Mouse (Mus musculus) kidney, adult 8-10 months (tissue): ENCODE results near the gene Nudt22.

Experiments
- DNase-seq, 2 experiments: peaks; one replicate each; pipeline ENCODE4 v3.0.0; 2022

Nudt22 gene

GRCm38 (mm10) chr19:6996006-6996405, at the start of gene Nudt22, which contains the start of gene Trpt1:
Gene Nudt22, minus strand, starts transcription at chr19:6996117.
Gene Trpt1, plus strand, starts transcription at chr19:6996131.
- DNase-seq: peak; percentile 95

DNA sequence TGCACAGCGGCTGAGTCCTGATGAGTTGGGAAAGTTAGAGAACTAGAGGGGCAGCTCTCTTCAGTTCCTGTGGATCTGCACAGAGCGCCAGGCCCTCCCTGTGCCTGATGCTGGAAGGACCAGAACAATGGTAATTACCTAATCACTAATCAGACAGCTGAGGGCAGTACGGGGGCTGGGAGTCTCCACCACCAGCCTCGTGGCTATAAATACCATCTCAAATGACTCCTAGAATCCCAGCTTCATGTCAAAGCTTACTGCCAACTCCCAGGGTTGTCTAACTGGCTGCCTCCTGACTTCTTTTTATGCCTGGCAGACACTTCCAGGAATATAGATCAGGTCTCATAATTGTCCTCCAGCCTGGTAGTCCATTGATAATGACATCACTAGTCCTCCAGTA, 48.8 kb upstream of the Nudt22 start:
- DNase-seq: no peak

GRCm38 (mm10) chr19:7044279-7044678, 48.4 kb upstream of the Nudt22 start:
- DNase-seq: no peak

DNA sequence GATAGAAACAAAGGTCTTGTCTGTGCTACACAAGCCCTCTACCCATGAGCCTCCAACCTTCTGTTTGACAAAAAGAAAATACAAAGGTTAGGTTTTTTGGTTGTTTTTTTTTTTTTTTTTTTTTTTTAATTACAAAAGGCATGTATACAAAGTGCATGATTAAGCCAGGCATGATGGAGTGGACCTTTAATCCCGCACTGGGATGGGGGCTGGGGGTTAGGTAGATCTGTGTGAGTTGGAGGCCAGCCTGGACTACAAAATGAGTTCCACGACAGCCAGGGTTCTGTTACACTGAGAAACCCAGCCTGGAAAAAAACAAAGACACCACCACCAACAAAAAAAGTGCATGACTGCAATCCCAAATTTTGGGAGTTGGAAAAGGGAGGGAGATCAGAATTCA, 45.3 kb upstream of the Nudt22 start:
- no peak for DNase-seq

GRCm38 (mm10) chr19:7040637-7041130, 44.8 kb upstream of the Nudt22 start:
- DNase-seq: no peak

- peak; percentile 99 to 100 for DNase-seq
Observed at GRCm38 (mm10) chr19:7039841-7040636, 44.1 kb upstream of the Nudt22 start, which contains the start of gene Stip1. Gene Stip1, minus strand, starts transcription at chr19:7039967.

DNA sequence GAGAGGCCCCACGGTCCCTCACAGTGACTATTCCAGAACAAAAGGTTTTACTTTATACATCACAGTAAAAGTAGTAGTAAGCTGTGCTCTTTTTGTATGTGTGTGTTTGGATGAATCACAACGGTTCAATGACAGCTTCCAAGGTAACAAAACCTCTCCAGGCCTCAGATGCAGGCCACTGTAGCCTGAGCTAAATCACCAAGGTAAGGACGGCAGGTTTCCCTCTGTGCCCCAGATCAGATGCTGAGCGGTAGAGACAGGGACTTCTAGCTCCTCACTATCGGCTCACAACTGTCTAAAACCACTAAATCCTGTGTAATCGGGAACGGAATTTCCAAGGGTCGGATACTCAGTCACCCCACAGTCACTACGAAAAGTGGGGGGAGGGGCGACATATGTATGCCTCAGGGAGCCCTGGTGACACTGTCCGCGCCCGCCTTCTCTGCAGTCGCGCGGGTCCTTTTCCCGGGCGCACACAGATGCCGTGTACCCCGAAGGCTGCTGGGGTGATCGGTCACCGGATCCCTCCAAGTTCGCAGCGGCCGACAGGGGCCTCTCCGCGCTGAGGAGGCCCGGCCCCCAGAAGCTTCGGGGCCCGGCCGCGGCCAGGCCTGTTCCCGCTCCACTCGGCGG, 43.3 kb upstream of the Nudt22 start:
- DNase-seq: peak; percentile 43 to 49

- DNase-seq: no peak
Observed at GRCm38 (mm10) chr19:7034006-7034405, 38.1 kb upstream of the Nudt22 start.

DNA sequence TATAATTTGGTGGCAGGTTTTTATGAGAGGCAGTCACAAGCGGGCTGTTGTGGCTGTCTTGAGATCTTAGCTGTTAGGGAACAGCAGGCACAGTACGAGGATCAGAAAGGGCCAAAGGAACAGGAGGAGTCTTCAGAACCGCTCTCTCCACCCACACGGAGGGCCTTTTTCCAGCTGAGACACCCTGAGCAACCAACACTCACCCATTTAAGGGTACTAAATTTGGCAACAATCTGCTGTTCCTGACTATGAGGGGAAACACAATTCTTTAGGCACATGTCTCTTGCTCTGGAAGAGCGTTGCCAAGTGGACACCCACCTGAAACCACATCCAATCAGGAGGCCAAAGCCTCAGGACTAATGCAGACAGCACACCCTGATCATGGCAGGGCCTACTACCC, 33.6 kb upstream of the Nudt22 start:
- DNase-seq: no peak

GRCm38 (mm10) chr19:7020224-7020641, 24.3 kb upstream of the Nudt22 start:
- DNase-seq: peak; percentile 56 to 68

- DNase-seq: no peak
Observed at GRCm38 (mm10) chr19:7019191-7019590, 23.3 kb upstream of the Nudt22 start, which contains the start of gene Fermt3. Gene Fermt3, minus strand, starts transcription at chr19:7019469.

- DNase-seq: no peak
Observed at GRCm38 (mm10) chr19:7018546-7018945, 22.6 kb upstream of the Nudt22 start.

DNA sequence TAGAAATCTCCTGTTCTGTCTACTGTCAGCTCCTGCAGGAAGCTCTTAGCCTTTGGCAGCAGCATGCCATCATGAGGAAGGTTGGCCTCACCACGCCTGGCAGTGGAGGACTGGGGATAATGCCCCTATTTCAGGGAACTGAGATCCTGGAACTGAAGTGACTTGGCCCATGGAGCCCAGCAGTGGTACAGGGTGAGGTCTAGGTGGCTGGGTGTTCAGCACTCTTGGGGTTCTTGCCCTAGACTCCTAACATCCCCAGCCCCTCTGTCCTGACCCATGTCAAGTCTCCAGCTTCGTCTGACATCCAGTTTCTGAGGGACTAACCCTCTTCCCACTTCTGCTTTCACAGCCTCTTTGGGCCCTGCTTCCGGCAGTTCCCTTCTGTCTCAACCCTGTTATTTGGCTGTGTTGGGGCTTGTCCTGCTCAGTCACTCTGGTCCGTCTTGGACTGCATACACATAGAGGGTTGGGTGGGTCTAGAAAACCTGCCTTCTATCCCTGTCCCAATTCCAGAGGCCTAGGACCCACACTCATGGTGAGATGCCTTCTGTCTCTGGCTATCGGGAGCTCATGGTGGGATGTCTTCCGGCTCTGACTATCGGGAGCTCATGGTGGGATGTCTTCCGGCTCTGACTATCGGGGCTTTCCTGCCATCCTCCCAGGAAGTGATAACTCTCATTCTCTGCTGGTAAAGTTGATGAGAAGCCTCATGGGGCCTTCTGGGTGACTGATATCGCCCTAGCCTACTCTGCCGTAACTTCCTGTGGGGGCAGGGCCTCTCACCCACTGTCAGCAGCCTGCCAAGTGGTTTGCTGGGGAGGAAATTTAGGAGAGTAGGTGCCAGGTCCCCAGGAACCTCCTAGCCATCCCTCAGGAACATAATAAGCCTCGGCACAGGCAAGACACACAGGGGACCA, 21.9 kb upstream of the Nudt22 start:
- DNase-seq: no peak

- DNase-seq: no peak
Observed at GRCm38 (mm10) chr19:7014481-7015135, 18.7 kb upstream of the Nudt22 start.

GRCm38 (mm10) chr19:7013984-7014383, 18.1 kb upstream of the Nudt22 start:
- no peak for DNase-seq

DNA sequence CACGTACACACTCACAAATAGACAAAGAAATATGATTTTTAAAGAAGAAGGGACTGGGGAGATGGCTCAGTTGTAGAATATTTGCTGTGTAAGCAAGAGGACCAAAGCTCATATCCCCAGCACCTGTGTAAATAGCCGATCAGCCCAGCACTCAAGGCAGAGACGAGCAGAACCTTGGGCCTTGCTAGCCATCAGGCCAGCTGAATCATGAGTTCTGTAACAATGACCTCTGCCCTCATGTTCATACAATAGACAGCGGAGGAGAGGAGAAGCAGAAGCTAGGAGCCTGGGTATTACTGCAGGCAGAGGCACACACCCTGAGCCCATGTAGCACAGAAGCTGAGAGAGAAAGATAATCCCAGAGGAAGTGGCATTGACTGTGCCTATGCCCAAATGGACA, 16.5 kb upstream of the Nudt22 start:
- DNase-seq: no peak

DNA sequence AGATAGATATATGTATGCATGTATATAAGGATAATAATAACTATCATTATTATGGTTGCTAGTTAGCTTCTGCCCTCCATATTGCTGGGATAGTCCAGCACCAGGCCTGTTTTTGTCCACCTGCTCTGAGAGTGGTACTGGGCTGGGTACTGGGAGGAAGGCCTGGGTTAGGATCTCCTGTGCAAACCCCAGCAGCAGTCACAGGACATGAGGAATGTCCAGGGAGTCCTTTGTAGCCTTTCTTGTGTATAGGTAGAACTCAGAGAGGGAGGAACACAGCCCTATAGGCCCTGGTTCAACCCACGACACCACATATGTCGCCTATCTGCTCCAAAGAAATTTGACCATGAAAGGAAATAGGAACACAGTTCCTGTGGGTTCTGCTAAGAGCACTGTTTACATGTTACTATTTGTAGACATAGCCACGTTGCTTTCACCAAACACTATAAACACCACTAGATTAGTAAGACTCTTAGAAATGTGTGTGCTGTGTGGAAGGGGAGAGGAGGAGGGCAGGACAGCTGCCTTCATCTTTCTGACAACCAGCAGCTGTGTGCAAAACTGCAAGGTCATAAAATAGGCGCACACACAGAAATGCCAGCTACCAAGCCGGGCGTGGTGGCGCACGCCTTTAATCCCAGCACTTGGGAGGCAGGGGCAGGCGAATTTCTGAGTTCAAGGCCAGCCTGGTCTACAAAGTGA, 11.1 kb upstream of the Nudt22 start:
- DNase-seq: no peak

- DNase-seq: no peak
Observed at GRCm38 (mm10) chr19:6999360-7000063, 3.6 kb upstream of the Nudt22 start.

- no peak for DNase-seq
Observed at GRCm38 (mm10) chr19:6997721-6998290, 1.9 kb upstream of the Nudt22 start.

- no peak for DNase-seq
Observed at GRCm38 (mm10) chr19:6995255-6995991, 494 bp downstream of the Nudt22 start.
